Comparison of ENCODE assay signal across 28 mouse cellular contexts in the genomic region with DNA sequence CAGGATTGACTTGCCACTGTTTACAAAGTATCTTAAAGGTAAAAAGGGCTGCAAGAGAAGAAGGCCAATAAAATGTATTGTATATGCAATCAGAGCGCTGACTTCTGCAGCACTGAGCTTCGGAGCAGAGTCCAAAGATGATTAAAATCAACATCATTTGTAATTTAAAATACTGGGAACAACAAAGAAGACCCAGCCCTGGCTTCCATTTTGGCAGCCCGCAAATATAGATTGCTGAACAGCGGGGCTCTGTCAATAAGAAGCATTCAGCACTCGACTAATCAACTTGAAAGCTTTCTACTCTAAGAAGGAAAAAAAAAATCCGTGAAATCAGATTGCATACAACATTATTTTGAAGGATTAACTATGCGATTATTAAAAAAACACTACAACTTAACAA.
DNase-seq lines count a peak whose midpoint lies in the region; ATAC-seq and TF ChIP-seq lines count a peak whose summit lies in the region.
"Had no signal": no experiment of that assay in that cellular context is flagged by ENCODE, and none has a peak within 500 bp of the region (broad histone marks: within the 10 kb centered on the region; RNA-seq: fewer than 3 reads in every experiment).

No protein-coding gene starts in this region.

- no peaks in the 10 kb centered on the region; the same call in 1 of the 2 replicates for H3K4me1 ChIP-seq in hindbrain, embryonic 14.5 days (replicated peaks; ENCODE audit: control insufficient read depth, insufficient read depth, low read length)
- peaks cover 4% of the 10 kb centered on the region for H3K4me1 ChIP-seq in hindbrain, embryonic 10.5 days (replicated peaks)
- peaks cover 5% of the 10 kb centered on the region; the same call in 1 of the 2 replicates for H3K4me1 ChIP-seq in midbrain, embryonic 10.5 days
- no peaks in the 10 kb centered on the region for H3K4me1 ChIP-seq in midbrain, postnatal 0 days (ENCODE audit: insufficient read depth, low read length)
- H3K4me1 ChIP-seq in midbrain, embryonic 12.5 days = no peaks in the 10 kb centered on the region; the same call in 1 of the 2 replicates
- H3K4me1 ChIP-seq in heart, embryonic 11.5 days (ENCODE audit: control insufficient read depth, insufficient read depth, low read length) = no peaks in the 10 kb centered on the region
- H3K4me1 ChIP-seq: heart, embryonic 13.5 days; lung, embryonic 15.5 days; neural tube, embryonic 13.5 days had no signal

- H3K27me3 ChIP-seq in hindbrain, embryonic 14.5 days (ENCODE audit: control insufficient read depth, insufficient read depth, low read length) = no peaks in the 10 kb centered on the region
- H3K27me3 ChIP-seq in hindbrain, embryonic 10.5 days (ENCODE audit: insufficient read depth, poor library complexity, severe bottlenecking) = no peaks in the 10 kb centered on the region
- H3K27me3 ChIP-seq in midbrain, embryonic 10.5 days (ENCODE audit: low read depth, poor library complexity, severe bottlenecking) = no peaks in the 10 kb centered on the region
- H3K27me3 ChIP-seq in midbrain, postnatal 0 days (ENCODE audit: insufficient read depth, low read length) = no peaks in the 10 kb centered on the region
- no peaks in the 10 kb centered on the region for H3K27me3 ChIP-seq in midbrain, embryonic 12.5 days
- no peaks in the 10 kb centered on the region for H3K27me3 ChIP-seq in heart, embryonic 11.5 days (ENCODE audit: control insufficient read depth, insufficient read depth, low read length)
- H3K27me3 ChIP-seq: forebrain, embryonic 12.5 days; heart, embryonic 13.5 days; limb, embryonic 13.5 days; lung, embryonic 15.5 days; neural tube, embryonic 13.5 days had no signal

- 31% methylated on average over 7 of the region's 7 CpGs for WGBS in hindbrain, embryonic 14.5 days
- 51% methylated on average over 7 of the region's 7 CpGs for WGBS in hindbrain, embryonic 10.5 days
- WGBS in midbrain, embryonic 10.5 days = 47% methylated on average over 7 of the region's 7 CpGs
- WGBS in midbrain, postnatal 0 days = 16% methylated on average over 7 of the region's 7 CpGs
- WGBS in midbrain, embryonic 12.5 days = 17% methylated on average over 7 of the region's 7 CpGs
- 71% methylated on average over 7 of the region's 7 CpGs for WGBS in heart, embryonic 11.5 days (ENCODE audit: insufficient replicate concordance)

- H3K9ac ChIP-seq in hindbrain, embryonic 14.5 days = no peak overlapping the region
- H3K9ac ChIP-seq in midbrain, postnatal 0 days (replicated peaks; ENCODE audit: low read length, poor library complexity, severe bottlenecking) = no peak overlapping the region
- H3K9ac ChIP-seq in midbrain, embryonic 12.5 days (replicated peaks) = no peak overlapping the region
- no peak overlapping the region for H3K9ac ChIP-seq in heart, embryonic 11.5 days (ENCODE audit: low read depth, low read length)
- H3K9ac ChIP-seq: forebrain, embryonic 12.5 days; heart, embryonic 13.5 days; limb, embryonic 13.5 days; lung, embryonic 15.5 days; neural tube, embryonic 13.5 days had no signal

- 0 out of 2 replicates have a peak overlapping the region, but pooled peaks have one; percentile 6 for H3K4me2 ChIP-seq in hindbrain, embryonic 14.5 days (replicated peaks)
- no peak overlapping the region for H3K4me2 ChIP-seq in midbrain, postnatal 0 days (ENCODE audit: low read depth, low read length, poor library complexity, severe bottlenecking)
- peak overlapping the region; percentile 19 for H3K4me2 ChIP-seq in midbrain, embryonic 12.5 days (replicated peaks)
- H3K4me2 ChIP-seq in heart, embryonic 11.5 days = no peak overlapping the region
- H3K4me2 ChIP-seq: forebrain, embryonic 12.5 days; heart, embryonic 13.5 days; limb, embryonic 13.5 days; liver, embryonic 11.5 days; lung, embryonic 15.5 days; neural tube, embryonic 13.5 days had no signal

- TF ChIP-seq CTCF in midbrain, postnatal 0 days (IDR thresholded peaks at IDR 0.05) = no peak

- H3K4me3 ChIP-seq in hindbrain, embryonic 14.5 days (replicated peaks; ENCODE audit: low read length) = no peak overlapping the region
- H3K4me3 ChIP-seq in hindbrain, embryonic 10.5 days = no peak overlapping the region
- peak overlapping the region; percentile 18; the same call in 1 of the 2 replicates for H3K4me3 ChIP-seq in midbrain, embryonic 10.5 days
- no peak overlapping the region for H3K4me3 ChIP-seq in midbrain, postnatal 0 days (ENCODE audit: low read depth, low read length)
- H3K4me3 ChIP-seq in midbrain, embryonic 12.5 days = no peak overlapping the region
- H3K4me3 ChIP-seq in heart, embryonic 11.5 days (ENCODE audit: low read depth, low read length) = no peak overlapping the region
- H3K4me3 ChIP-seq: erythroblast, embryonic 14.5 days; forebrain, embryonic 12.5 days; heart, embryonic 13.5 days; layer of hippocampus, adult 2 months; left cerebral cortex, adult 2 months; limb, embryonic 13.5 days; lung, embryonic 15.5 days; neural tube, embryonic 13.5 days had no signal

- H3K27ac ChIP-seq in hindbrain, embryonic 14.5 days = no peak overlapping the region
- H3K27ac ChIP-seq in hindbrain, embryonic 10.5 days = no peak overlapping the region; the same call in 1 of the 2 replicates
- H3K27ac ChIP-seq in midbrain, embryonic 10.5 days (replicated peaks) = peak overlapping the region; percentile 75
- H3K27ac ChIP-seq in midbrain, postnatal 0 days (ENCODE audit: low read depth, low read length) = no peak overlapping the region
- H3K27ac ChIP-seq in midbrain, embryonic 12.5 days (replicated peaks) = 0 out of 2 replicates have a peak overlapping the region, but pooled peaks have one; percentile 7
- no peak overlapping the region for H3K27ac ChIP-seq in heart, embryonic 11.5 days (ENCODE audit: low read depth, low read length)
- H3K27ac ChIP-seq: forebrain, embryonic 12.5 days; heart, embryonic 13.5 days; layer of hippocampus, adult 2 months; left cerebral cortex, adult 2 months; limb, embryonic 13.5 days; lung, embryonic 15.5 days; neural tube, embryonic 13.5 days had no signal

- DNase-seq in hindbrain, embryonic 14.5 days (ENCODE audit: low spot score) = no peak
- no peak for DNase-seq in hindbrain, embryonic 10.5 days (ENCODE audit: low spot score)
- DNase-seq in midbrain, embryonic 10.5 days (ENCODE audit: low spot score) = no peak
- no peak for DNase-seq in midbrain, postnatal 0 days (ENCODE audit: low spot score)
- DNase-seq in spleen, postnatal 10 days (ENCODE audit: low spot score in 2 of 2) = no peak
- DNase-seq: adrenal gland, postnatal 36 days; B cell, adult 2 months; cerebellum, adult 2 months; cerebellum, postnatal 36 days; gastrocnemius, postnatal 36 days; heart, adult 18-20 months; heart, postnatal 10 days; kidney, adult 8-10 months; kidney, postnatal 25 days; right cerebral cortex, postnatal 4 days; thymus, postnatal 4 days had no signal

- H3K36me3 ChIP-seq in hindbrain, embryonic 14.5 days (replicated peaks; ENCODE audit: control insufficient read depth, insufficient read depth) = no peaks in the 10 kb centered on the region
- H3K36me3 ChIP-seq in hindbrain, embryonic 10.5 days = no peaks in the 10 kb centered on the region
- no peaks in the 10 kb centered on the region for H3K36me3 ChIP-seq in midbrain, embryonic 10.5 days
- H3K36me3 ChIP-seq in midbrain, postnatal 0 days (ENCODE audit: insufficient read depth, low read length) = no peaks in the 10 kb centered on the region
- no peaks in the 10 kb centered on the region for H3K36me3 ChIP-seq in midbrain, embryonic 12.5 days
- no peaks in the 10 kb centered on the region for H3K36me3 ChIP-seq in heart, embryonic 11.5 days (ENCODE audit: control insufficient read depth, insufficient read depth, low read length)
- H3K36me3 ChIP-seq: forebrain, embryonic 12.5 days; heart, embryonic 13.5 days; limb, embryonic 13.5 days; lung, embryonic 15.5 days; neural tube, embryonic 13.5 days had no signal

- ATAC-seq in hindbrain, embryonic 14.5 days (ENCODE audit: low FRiP score) = no peak
- ATAC-seq in midbrain, postnatal 0 days (ENCODE audit: low FRiP score) = no peak
- ATAC-seq in midbrain, embryonic 12.5 days (ENCODE audit: low FRiP score, low read depth) = no peak
- no peak for ATAC-seq in heart, embryonic 11.5 days (replicated peaks; ENCODE audit: insufficient number of reproducible peaks, low FRiP score, low TSS enrichment)
- ATAC-seq: intestine, embryonic 16.5 days had no signal

- no peaks in the 10 kb centered on the region for H3K9me3 ChIP-seq in hindbrain, embryonic 14.5 days (ENCODE audit: control insufficient read depth, low read length)
- no peaks in the 10 kb centered on the region for H3K9me3 ChIP-seq in hindbrain, embryonic 10.5 days
- no peaks in the 10 kb centered on the region for H3K9me3 ChIP-seq in midbrain, embryonic 10.5 days (replicated peaks)
- no peaks in the 10 kb centered on the region for H3K9me3 ChIP-seq in midbrain, postnatal 0 days (ENCODE audit: low read length)
- H3K9me3 ChIP-seq in midbrain, embryonic 12.5 days = no peaks in the 10 kb centered on the region
- H3K9me3 ChIP-seq in heart, embryonic 11.5 days (replicated peaks; ENCODE audit: control insufficient read depth, low read length) = no peaks in the 10 kb centered on the region
- H3K9me3 ChIP-seq: forebrain, embryonic 12.5 days; heart, embryonic 13.5 days; limb, embryonic 13.5 days; lung, embryonic 15.5 days; neural tube, embryonic 13.5 days had no signal

Comparison
In these comparisons a context has a peak if more than half of its experiments do, and no peak if none do; other contexts are left out.
1. H3K27ac ChIP-seq: peak in midbrain, embryonic 10.5 days (single experiment) and midbrain, embryonic 12.5 days (single experiment); none in hindbrain, embryonic 14.5 days (single experiment), hindbrain, embryonic 10.5 days (single experiment), midbrain, postnatal 0 days (single experiment) and heart, embryonic 11.5 days (single experiment).
2. H3K4me2 ChIP-seq: peak in hindbrain, embryonic 14.5 days (single experiment) and midbrain, embryonic 12.5 days (single experiment); none in midbrain, postnatal 0 days (single experiment) and heart, embryonic 11.5 days (single experiment).